Mouse (Mus musculus) macrophage (primary cell): Measurements from ENCODE around the gene Dyrk1b. TPM values are rescaled to one million over a fixed set of nuclear protein-coding genes. Genes with fewer than 3 reads are reported as not detected.
A peak's percentile ranks its signal among the peaks of the same experiment; 100 is the strongest.
"Not testable (repeated sequence)": the region's sequence is repeated elsewhere in the genome, so short reads cannot be mapped to it uniquely, and the experiment has no call there.

Source experiments
- H3K27ac ChIP-seq: fragments of 350-480 bp; formaldehyde crosslinking; 2 replicates; pipeline ENCODE4 v1.9.0; 2021
- H3K36me3 ChIP-seq: fragments of 350-480 bp; formaldehyde crosslinking; 2 replicates; pipeline ENCODE4 v1.9.0; 2021; ENCODE audit errors: inconsistent target
- H3K4me3 ChIP-seq: fragments of 350-480 bp; formaldehyde crosslinking; 2 replicates; pipeline ENCODE4 v1.9.0; 2021; ENCODE audit errors: inconsistent target
- H3K79me2 ChIP-seq: fragments of 350-480 bp; formaldehyde crosslinking; 2 replicates; pipeline ENCODE4 v1.9.0; 2021; ENCODE audit errors: inconsistent target
- WGBS: methylation state at CpG from one replicate; pipeline ENCODE4 v1.1.7; 2026; ENCODE audit warnings: inconsistent platforms; ENCODE audit not compliant: missing documents; 5-methylcytosine and 5-hydroxymethylcytosine counted together
- polyA plus RNA-seq: library from polyadenylated mRNA; stranded (reverse); fragments of 250-400 nt; gene quantifications from 3 replicates; pipeline ENCODE4 v1.2.4, GENCODE M21; 2018; ENCODE audit warnings: inconsistent platforms
- total RNA-seq, 78 experiments: library from RNA; depleted of rRNA; stranded (reverse); fragments of 250-400 nt; gene quantifications; 1 replicate in 9 of 78; 2 replicates in 24 of 78; 3 replicates in 43 of 78; 4 replicates in 2 of 78; pipeline ENCODE4 v1.2.4; 2018; ENCODE audit warnings: inconsistent platforms in 56 of 78

The Dyrk1b gene
- 10 to 100 TPM in 21 of 26 experiments, 1 to 10 TPM in 5; 4.7 to 44.1 (median 15.1) TPM for total RNA-seq (2018; cell fraction: chromatin; rRNA removed)
- 10 to 100 TPM in 19 of 26 experiments, 1 to 10 TPM in 7; 6.8 to 19.9 (median 12.2) TPM for total RNA-seq (2018; cell fraction: cytosol; rRNA removed)
- total RNA-seq (2018; cell fraction: nucleus; rRNA removed), result 10 to 100 TPM in 16 of 26 experiments, 1 to 10 TPM in 10; 5.9 to 31.2 (median 10.6) TPM
- polyA plus RNA-seq, result 2.6 to 13.6 TPM (median 7.4 TPM) in 3 replicates

GRCm38 (mm10) chr7:28179228-28179627, at the start of gene Dyrk1b:
Gene Dyrk1b (plus strand): TSS chr7:28179469.
- Histone ChIP-seq H3K79me2 (peaks cover 16% of the 10 kb centered on the region), H3K27ac (peak within 1 kb of the TSS; percentile 34; the same call in 1 of the 2 replicates), H3K4me3 (peak within 1 kb of the TSS; percentile 39), H3K36me3 (peaks cover 41% of the 10 kb centered on the region)
- WGBS, result under 1% methylated on average over 24 of the region's 25 CpGs

- H3K27ac ChIP-seq, result no peak overlapping the region
- H3K79me2 ChIP-seq, result no peaks in the 10 kb centered on the region
- H3K36me3 ChIP-seq, result no peaks in the 10 kb centered on the region
- 57% methylated on average over 5 of the region's 5 CpGs for WGBS
- H3K4me3 ChIP-seq, result no peak overlapping the region
Observed at GRCm38 (mm10) chr7:28137613-28138012, 41.7 kb upstream of the Dyrk1b start.

GRCm38 (mm10) chr7:28148263-28148662, 31.0 kb upstream of the Dyrk1b start:
- WGBS, result 13% methylated on average over 3 of the region's 3 CpGs
- Histone ChIP-seq H3K4me3 (no peak overlapping the region), H3K79me2 (no peaks in the 10 kb centered on the region), H3K27ac (no peak overlapping the region), H3K36me3 (no peaks in the 10 kb centered on the region)

- no peak overlapping the region for H3K4me3 ChIP-seq
- H3K79me2 ChIP-seq, result no peaks in the 10 kb centered on the region
- no peak overlapping the region for H3K27ac ChIP-seq
- H3K36me3 ChIP-seq, result no peaks in the 10 kb centered on the region
- WGBS, result 89% methylated on average over 1 of the region's 1 CpGs
Observed at GRCm38 (mm10) chr7:28149841-28150240, 29.4 kb upstream of the Dyrk1b start.

GRCm38 (mm10) chr7:28151584-28152221, 27.6 kb upstream of the Dyrk1b start:
- WGBS, result 14% methylated on average over 13 of the region's 13 CpGs
- Histone ChIP-seq H3K36me3 (no peaks in the 10 kb centered on the region), H3K27ac (no peak overlapping the region), H3K4me3 (no peak overlapping the region), H3K79me2 (no peaks in the 10 kb centered on the region)

GRCm38 (mm10) chr7:28153595-28153994, 25.7 kb upstream of the Dyrk1b start:
- H3K36me3 ChIP-seq, H3K4me3 ChIP-seq, H3K27ac ChIP-seq, H3K79me2 ChIP-seq: not testable (repeated sequence)
- WGBS, result 36% methylated on average over 4 of the region's 5 CpGs

GRCm38 (mm10) chr7:28159292-28159691, 20.0 kb upstream of the Dyrk1b start:
- WGBS, result 25% methylated on average over 6 of the region's 6 CpGs
- Histone ChIP-seq H3K27ac (no peak overlapping the region), H3K36me3 (no peaks in the 10 kb centered on the region), H3K4me3 (no peak overlapping the region), H3K79me2 (no peaks in the 10 kb centered on the region)

- no peak overlapping the region for H3K4me3 ChIP-seq
- H3K79me2 ChIP-seq, result no peaks in the 10 kb centered on the region
- H3K36me3 ChIP-seq, result no peaks in the 10 kb centered on the region
- H3K27ac ChIP-seq, result no peak overlapping the region
- 96% methylated on average over 3 of the region's 3 CpGs for WGBS
Observed at GRCm38 (mm10) chr7:28159893-28160292, 19.4 kb upstream of the Dyrk1b start.

- whole genome bisulfite sequencing, result 63% methylated on average over 9 of the region's 9 CpGs
Observed at GRCm38 (mm10) chr7:28161163-28161749, 18.0 kb upstream of the Dyrk1b start.

GRCm38 (mm10) chr7:28165406-28165805, 13.9 kb upstream of the Dyrk1b start:
- H3K27ac ChIP-seq, result no peak overlapping the region
- WGBS, result 85% methylated on average over 5 of the region's 6 CpGs
- H3K4me3 ChIP-seq, result no peak overlapping the region
- peaks cover 3% of the 10 kb centered on the region for H3K79me2 ChIP-seq
- H3K36me3 ChIP-seq, result no peaks in the 10 kb centered on the region

More at GRCm38 (mm10) chr7:28161163-28161749, 18.0 kb upstream of the Dyrk1b start:
- no peak overlapping the region for H3K4me3 ChIP-seq
- H3K36me3 ChIP-seq, result no peaks in the 10 kb centered on the region
- no peaks in the 10 kb centered on the region for H3K79me2 ChIP-seq
- no peak overlapping the region for H3K27ac ChIP-seq

GRCm38 (mm10) chr7:28168320-28169115, 10.8 kb upstream of the Dyrk1b start:
- no peaks in the 10 kb centered on the region for H3K36me3 ChIP-seq

GRCm38 (mm10) chr7:28169489-28170422, 9.5 kb upstream of the Dyrk1b start, which contains the start of gene Fbl:
Gene Fbl (plus strand): TSS chr7:28169710.
- Histone ChIP-seq H3K4me3 (peak within 1 kb of the TSS; percentile 76), H3K79me2 (peaks cover 47% of the 10 kb centered on the region), H3K27ac (peak within 1 kb of the TSS; percentile 80), H3K36me3 (no peaks in the 10 kb centered on the region)
- under 1% methylated on average over 75 of the region's 80 CpGs for WGBS

More at GRCm38 (mm10) chr7:28168320-28169115, 10.8 kb upstream of the Dyrk1b start:
- peaks cover 34% of the 10 kb centered on the region for H3K79me2 ChIP-seq
- peak overlapping the region; percentile 76 for H3K4me3 ChIP-seq
- H3K27ac ChIP-seq, result peak overlapping the region; percentile 80
- 2% methylated on average over 9 of the region's 9 CpGs for WGBS

- Histone ChIP-seq H3K36me3 (peaks cover 21% of the 10 kb centered on the region; the same call in 1 of the 2 replicates), H3K79me2 (peaks cover 46% of the 10 kb centered on the region), H3K4me3 (no peak overlapping the region), H3K27ac (peak overlapping the region; percentile 13; the same call in 1 of the 2 replicates)
- 6% methylated on average over 4 of the region's 4 CpGs for WGBS
Observed at GRCm38 (mm10) chr7:28175358-28175757, 3.9 kb upstream of the Dyrk1b start.
